Mouse (Mus musculus) monocyte, adult 59 days (primary cell): ENCODE measurements around the gene Ube4a. TPM values are rescaled to one million over a fixed set of nuclear protein-coding genes. Genes with fewer than 3 reads are reported as not detected.

Experiments
- total RNA-seq, 2 experiments: library from RNA; stranded (reverse); gene quantifications; one replicate each; pipeline ENCODE4 v1.2.4; 2023

Gene Ube4a
- total RNA-seq = 10 to 100 TPM; 79.7 to 83.3 TPM

DNA sequence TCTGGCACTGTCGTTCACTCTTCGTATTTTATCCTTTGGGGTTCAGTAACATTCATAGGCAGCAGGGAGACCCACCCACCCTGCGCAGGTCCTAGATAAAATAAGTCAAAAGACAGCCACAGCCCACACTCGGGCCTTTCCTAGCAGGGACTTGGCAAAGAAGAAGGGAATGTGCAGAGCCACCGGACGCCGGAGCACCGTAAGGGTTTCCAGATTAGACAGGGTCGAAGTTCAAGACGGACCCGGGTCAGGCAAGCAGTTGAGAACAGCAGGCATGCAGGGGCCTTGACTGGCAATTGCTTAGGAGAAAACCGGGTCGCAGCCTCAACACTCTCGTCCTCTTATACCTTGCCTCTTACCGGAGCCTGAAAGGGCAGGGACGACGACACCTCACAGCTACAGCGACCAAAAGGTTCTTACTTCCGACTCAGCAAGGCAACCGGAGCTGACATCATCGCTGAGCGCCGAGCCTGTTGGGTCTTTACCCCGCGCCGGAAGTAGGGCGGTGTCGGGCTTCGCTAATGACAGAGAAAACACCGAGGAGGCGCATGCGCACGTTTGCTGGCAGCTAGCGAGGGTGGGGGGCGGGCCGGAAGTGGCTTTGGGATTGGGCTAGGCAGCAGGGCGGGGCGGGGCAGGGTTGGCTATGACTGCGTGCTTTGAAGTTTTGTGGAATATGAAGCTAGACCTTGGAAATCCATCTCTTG is at the start of gene Ube4a:
Gene Ube4a (minus strand): TSS at position 475 of the 707 bp plus-strand sequence.

DNA sequence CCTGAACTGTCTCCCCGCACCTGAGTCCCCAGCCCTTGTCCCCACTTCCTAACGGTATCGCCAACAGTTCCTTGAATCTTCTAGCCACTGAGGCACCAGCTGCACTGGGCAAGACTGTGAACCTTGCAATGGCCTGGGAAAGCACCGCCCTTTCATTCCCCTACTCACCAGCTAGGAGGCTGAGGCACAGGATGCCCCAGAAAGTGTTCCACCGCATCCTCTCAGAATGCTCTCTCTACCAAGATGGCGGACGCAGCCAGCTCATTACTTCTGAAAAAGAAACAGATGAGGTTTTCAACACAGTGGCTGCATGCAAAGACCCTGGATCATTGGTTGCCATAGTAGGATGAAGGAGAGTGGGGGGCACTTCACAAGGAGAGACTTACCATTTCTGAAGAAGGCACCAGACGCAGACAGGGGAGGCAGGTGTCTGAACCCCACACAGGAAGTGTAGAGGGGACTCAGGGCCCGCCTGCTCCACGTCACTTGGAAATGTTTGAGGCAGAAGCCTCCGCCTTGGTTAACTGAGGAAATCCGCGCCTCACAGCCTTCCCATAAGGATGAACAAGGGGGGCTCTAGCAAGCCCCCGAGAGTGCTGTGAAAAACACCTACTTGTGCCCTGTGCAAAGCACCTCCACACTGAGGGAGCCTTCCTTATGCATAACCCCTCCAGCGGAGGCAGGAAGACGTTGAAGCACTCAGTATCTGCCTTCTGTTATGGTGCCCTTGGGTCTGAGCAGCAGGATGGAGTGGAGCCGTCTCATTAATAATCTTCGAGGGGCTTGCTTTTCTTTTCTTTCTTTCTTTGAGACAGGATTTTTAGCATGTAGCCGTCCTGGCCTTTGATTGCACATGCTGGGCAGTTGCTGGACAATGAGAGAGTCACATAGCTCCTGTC is 44.0 kb upstream of the Ube4a start, which contains the start of gene Cd3e:
Gene Cd3e (minus strand): TSS at position 448 of the 899 bp plus-strand sequence.

DNA sequence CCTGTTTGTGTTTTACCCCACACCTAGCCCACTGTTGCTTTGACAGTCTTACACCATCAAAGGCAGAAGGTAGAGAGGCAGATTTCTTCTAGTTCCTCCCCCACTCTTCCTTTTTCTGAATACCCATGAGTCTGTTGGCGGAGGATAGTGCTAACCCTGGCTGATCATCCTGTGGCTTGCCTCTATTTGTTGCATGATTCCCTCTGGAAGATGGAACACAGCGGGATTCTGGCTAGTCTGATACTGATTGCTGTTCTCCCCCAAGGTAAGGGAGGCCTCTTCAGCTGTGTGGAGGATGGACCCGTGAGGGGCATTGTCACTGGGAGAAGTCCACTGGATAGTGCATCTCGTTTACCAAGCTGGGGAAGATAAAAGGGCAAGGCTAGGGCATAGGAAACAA is 16.3 kb upstream of the Ube4a start, which contains the start of gene Cd3d:
Gene Cd3d (plus strand): TSS at position 111 of the 400 bp plus-strand sequence.

DNA sequence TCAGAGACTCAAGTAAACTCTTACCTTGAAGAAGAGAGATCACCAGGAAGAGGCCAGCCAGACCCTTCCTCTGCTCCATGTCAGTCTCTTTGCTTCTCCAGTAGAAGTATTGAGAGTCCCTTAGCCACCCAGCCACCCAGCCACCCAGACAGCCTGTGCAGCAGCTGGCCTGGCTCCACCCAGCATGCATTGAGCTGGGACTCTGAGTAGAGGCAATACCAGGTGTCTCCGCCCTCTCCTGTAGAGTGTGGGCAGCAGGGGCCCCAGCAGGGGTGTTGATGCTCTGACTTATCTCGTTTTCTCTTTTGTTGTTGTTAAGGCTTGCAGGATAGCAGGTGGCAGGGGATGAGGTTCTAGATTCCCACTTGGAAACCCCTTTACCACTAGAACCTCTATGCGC is 14.8 kb upstream of the Ube4a start, which contains the start of gene Cd3g:
Gene Cd3g (minus strand): TSS at position 190 of the 400 bp plus-strand sequence.

DNA sequence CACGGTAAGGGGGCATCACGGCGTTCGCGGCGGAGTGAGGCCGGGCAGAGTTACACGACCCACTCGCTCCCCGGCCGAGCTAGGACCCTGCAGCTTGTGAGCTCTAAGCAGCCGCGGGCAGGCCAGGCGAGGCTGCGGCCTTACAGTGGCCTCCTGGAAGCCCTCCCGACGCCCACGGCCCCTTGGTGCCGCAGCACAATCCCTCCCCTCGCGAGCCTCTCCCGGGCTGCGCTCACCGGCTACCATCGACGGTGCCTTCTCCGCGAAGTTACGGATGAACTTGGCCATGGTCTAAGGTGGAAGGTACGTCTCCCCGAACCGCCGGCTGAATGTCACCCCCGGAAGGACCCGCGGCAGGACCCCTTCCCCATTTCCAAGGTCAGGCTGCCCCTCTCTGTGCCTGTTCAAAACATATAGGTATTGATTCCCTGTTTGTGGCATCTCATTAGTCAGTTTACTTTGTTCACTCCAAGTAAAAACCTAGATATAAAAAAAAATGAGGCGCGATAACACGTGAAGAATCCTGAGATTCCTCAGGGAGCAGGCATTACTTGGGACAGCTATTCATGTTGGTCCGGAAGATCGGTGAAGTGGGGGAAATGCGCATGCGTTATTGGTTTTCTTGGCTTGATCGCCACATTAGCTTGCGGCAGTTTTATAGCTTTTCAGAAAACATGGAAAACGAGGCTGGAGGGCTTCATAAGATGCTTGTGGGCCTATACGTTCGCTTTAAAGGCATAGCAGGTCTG is 44.9 kb downstream of the Ube4a start, which contains the start of gene Atp5l:
Gene Atp5l (minus strand): TSS at position 369 of the 749 bp plus-strand sequence.

DNA sequence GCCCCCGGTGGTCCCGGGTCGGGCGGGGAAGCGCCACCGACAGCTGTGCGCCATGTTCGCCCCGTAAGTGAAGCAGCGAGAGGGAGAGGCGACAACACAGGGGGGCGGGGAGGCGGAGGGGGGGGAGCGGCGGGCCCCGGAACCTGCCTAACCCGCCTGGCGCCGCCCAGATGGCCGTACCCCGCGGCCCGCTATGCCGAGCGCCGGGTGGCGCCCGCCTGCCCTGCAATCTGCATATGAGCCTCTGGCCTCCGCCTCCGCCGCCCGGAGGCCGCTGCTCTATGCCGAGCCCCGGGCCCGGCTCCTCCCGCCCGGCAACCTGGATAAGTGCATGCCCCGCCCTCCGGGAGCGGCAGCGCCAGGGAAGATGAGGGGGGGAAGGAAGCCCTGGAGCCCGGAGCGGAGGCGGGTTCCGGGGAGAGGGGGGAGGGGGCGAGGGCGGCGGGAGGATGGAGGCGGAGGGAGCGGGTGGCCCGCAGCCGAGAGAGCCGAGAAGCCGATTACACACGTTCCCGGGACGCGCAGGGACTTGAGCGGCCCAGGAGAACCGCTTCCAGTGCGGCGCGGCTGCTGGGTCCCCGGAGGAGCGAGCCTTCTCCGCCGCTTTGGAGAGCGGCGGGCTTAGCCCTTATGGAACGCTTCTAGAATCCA is 84.1 kb downstream of the Ube4a start, which contains the start of gene Kmt2a:
Gene Kmt2a (minus strand): TSS at position 76 of the 651 bp plus-strand sequence.

Other genes with a start within 250 kb of the Ube4a start
- gene Phldb1, start 230.4 kb downstream of the Ube4a start, total RNA-seq = 10 to 100 TPM in 1 of 2 experiments, 1 to 10 TPM in 1; 7.3 to 11.1 TPM
- 100 to 1,000 TPM; 125 to 130 TPM for gene Arcn1, start 197.8 kb downstream of the Ube4a start, total RNA-seq
- 10 to 100 TPM; 37.6 to 48.1 TPM for gene Ift46, start 197.7 kb downstream of the Ube4a start, total RNA-seq
- 1 to 10 TPM in 1 of 2 experiments, under 1 TPM in 1; 0.70 to 1.2 TPM for gene Tmem25, start 166.3 kb downstream of the Ube4a start, total RNA-seq
- 1 to 10 TPM in 1 of 2 experiments, under 1 TPM in 1; 0.82 to 1.5 TPM for gene Ttc36, start 162.5 kb downstream of the Ube4a start, total RNA-seq
- gene Kmt2a, start 84.3 kb downstream of the Ube4a start, total RNA-seq = 10 to 100 TPM; 52.0 to 56.5 TPM
- 100 to 1,000 TPM; 209 to 218 TPM for gene Atp5l, start 44.9 kb downstream of the Ube4a start, total RNA-seq
- gene Cd3g, start 14.8 kb upstream of the Ube4a start, total RNA-seq = 1 to 10 TPM; 3.2 to 4.6 TPM
- 1 to 10 TPM; 2.6 to 3.8 TPM for gene Cd3d, start 16.2 kb upstream of the Ube4a start, total RNA-seq
- gene Cd3e, start 44.0 kb upstream of the Ube4a start, total RNA-seq = 1 to 10 TPM; 3.1 to 4.5 TPM
- not detected for gene Mpzl2, start 74.2 kb upstream of the Ube4a start, total RNA-seq
- 1 to 10 TPM; 1.7 to 2.0 TPM for gene Mpzl3, start 89.6 kb upstream of the Ube4a start, total RNA-seq
- 10 to 100 TPM; 18.4 to 18.5 TPM for gene Jaml, start 113.6 kb upstream of the Ube4a start, total RNA-seq
- gene Scn2b, start 152.2 kb upstream of the Ube4a start, total RNA-seq = 1 to 10 TPM; 1.2 to 1.7 TPM
- gene Scn4b, start 172.8 kb upstream of the Ube4a start, total RNA-seq = under 1 TPM; 0.13 to 0.24 TPM
- 1 to 10 TPM; 1.2 to 1.6 TPM for gene BC049352, start 216.4 kb upstream of the Ube4a start, total RNA-seq
- gene Tmprss4, start 238.5 kb upstream of the Ube4a start, total RNA-seq = under 1 TPM; 0.37 to 0.61 TPM